Mouse (Mus musculus): Measurements from ENCODE around the gene Cd163l1.

GRCm38 (mm10) chr7:140172936-140173335 is 45.1 kb upstream of the Cd163l1 start, which contains the start of gene Olfr523:
- TF ChIP-seq CTCF (IDR thresholded peaks at IDR 0.05; ENCODE audit: borderline replicate concordance, insufficient read depth, low read depth, low read length) (no peak; the same call in 1 of the 2 replicates), POLR2A (IDR thresholded peaks at IDR 0.05; ENCODE audit: borderline replicate concordance, insufficient read depth, low read length) (no peak)

Data from cerebellum, adult 2 months (tissue).